Mouse (Mus musculus): Measurements from ENCODE around the gene Abtb2.

DNA sequence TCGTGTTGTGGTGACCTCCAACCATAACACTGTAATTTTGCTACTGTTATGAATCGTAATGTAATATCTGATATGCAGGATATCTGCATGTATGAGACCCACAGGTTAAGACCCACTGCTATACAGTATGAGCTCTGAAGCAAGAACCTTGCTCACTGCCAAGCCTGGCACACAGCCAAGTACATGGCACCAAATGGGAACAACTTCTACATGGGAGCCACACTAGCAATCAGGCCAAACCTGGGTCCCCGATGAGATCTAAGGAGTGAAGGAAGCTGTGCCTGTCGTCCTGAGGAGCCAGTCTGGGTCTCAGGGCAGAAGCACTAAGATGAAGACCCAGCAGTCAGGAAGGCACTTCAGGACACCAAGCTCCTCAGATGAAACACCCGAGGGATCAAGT is 179.4 kb downstream of the Abtb2 start:
- TF ChIP-seq POLR2A (IDR thresholded peaks at IDR 0.05; ENCODE audit: low read depth, low read length) (no peak), CTCF (IDR thresholded peaks at IDR 0.05; ENCODE audit: borderline replicate concordance, insufficient read depth, low read length) (no peak)
